10 mouse cellular contexts compared by ENCODE assay signal in genomic region chr13:40977609-40978008, GRCm38 (mm10). TPM values are rescaled to one million over a fixed set of nuclear protein-coding genes. Genes with fewer than 3 reads are reported as not detected.
DNase-seq lines count a peak whose midpoint lies in the region; ATAC-seq and TF ChIP-seq lines count a peak whose summit lies in the region.
"Had no signal": no experiment of that assay in that cellular context is flagged by ENCODE, and none has a peak within 500 bp of the region (broad histone marks: within the 10 kb centered on the region; RNA-seq: fewer than 3 reads in every experiment).

No protein-coding gene starts in this region.

- intact Hi-C loops in left cerebral cortex, postnatal 4 days (cut with DNase I) = no loop called here

- peak; percentile 47 for TF ChIP-seq RAD21 in CH12.LX (IDR thresholded peaks at IDR 0.05; ENCODE audit: low read depth, low read length)

- peak; percentile 40 for DNase-seq in hindbrain, postnatal 0 days (ENCODE audit: low spot score)
- peak; percentile 71 for DNase-seq in CH12.LX (ENCODE audit: extremely low read depth)
- peak; percentile 71 for DNase-seq in adrenal gland, postnatal 10 days
- peak; percentile 60 for DNase-seq in gastrocnemius, postnatal 10 days
- peak; percentile 42 for DNase-seq in left cerebral cortex, postnatal 4 days
- DNase-seq in yolk sac, embryonic 10.5 days (ENCODE audit: low spot score) = peak; percentile 29

- in situ Hi-C loops in CH12.LX (cut with MboI; ENCODE audit: low pct_ligation_motif_present, low pct_unique_long_range_greater_than_20kb, low sequenced_read_pairs) = loop anchor here (10.0 kb wide), 1 partner anchor 133 kb away; no protein-coding TSS in a partner anchor

- no peak for TF ChIP-seq POLR2A in CH12.LX (IDR thresholded peaks at IDR 0.05; ENCODE audit: low read depth, low read length)
- no peak for TF ChIP-seq POLR2A in olfactory bulb, adult 2 months (IDR thresholded peaks at IDR 0.05; ENCODE audit: insufficient read depth, low read depth, low read length)

- H3K4me1 ChIP-seq in hindbrain, postnatal 0 days (ENCODE audit: insufficient read depth, low read length) = no peaks in the 10 kb centered on the region
- H3K4me1 ChIP-seq in hindbrain, embryonic 12.5 days = no peaks in the 10 kb centered on the region
- H3K4me1 ChIP-seq in CH12.LX (ENCODE audit: control insufficient read depth in 1 of 2, insufficient read depth in 2 of 2) = peaks cover 0 to 10% of the 10 kb centered on the region in 2 experiments; a peak in 2 of 4 replicates
- no peaks in the 10 kb centered on the region for H3K4me1 ChIP-seq in olfactory bulb, adult 2 months (ENCODE audit: control insufficient read depth, insufficient read depth, low read length)
- H3K4me1 ChIP-seq: limb, embryonic 12.5 days; stomach, embryonic 15.5 days had no signal

- dilution Hi-C loops in CH12.LX (cut with MboI; ENCODE audit: extremely low pct_ligation_motif_present, extremely low pct_unique_long_range_greater_than_20kb, low sequenced_read_pairs) = no loop called here

- peak; percentile 67 for TF ChIP-seq CTCF in hindbrain, postnatal 0 days (IDR thresholded peaks at IDR 0.05; ENCODE audit: low read depth)
- peak; percentile 73 to 82 for TF ChIP-seq CTCF in CH12.LX (conservative IDR thresholded peaks at IDR 0.05 in 1 of 2, IDR thresholded peaks at IDR 0.05 in 1 of 2; ENCODE audit: low read depth in 2 of 2, low read length in 2 of 2)
- TF ChIP-seq CTCF in olfactory bulb, adult 2 months (IDR thresholded peaks at IDR 0.05; ENCODE audit: insufficient read depth, low read depth, low read length) = 0 out of 2 replicates have a peak, but pooled peaks have one; percentile 25

- no peak for ATAC-seq in hindbrain, postnatal 0 days
- no peak for ATAC-seq in hindbrain, embryonic 12.5 days (ENCODE audit: low FRiP score)

- no peak overlapping the region for H3K4me3 ChIP-seq in hindbrain, postnatal 0 days (ENCODE audit: low read length)
- no peak overlapping the region for H3K4me3 ChIP-seq in hindbrain, embryonic 12.5 days
- no peak overlapping the region for H3K4me3 ChIP-seq in CH12.LX (replicated peaks in 1 of 3; ENCODE audit: low read depth in 2 of 3, low read length in 2 of 3, poor library complexity in 1 of 3)
- no peak overlapping the region for H3K4me3 ChIP-seq in olfactory bulb, adult 2 months (ENCODE audit: insufficient read depth, low read depth, low read length)
- H3K4me3 ChIP-seq: limb, embryonic 12.5 days; stomach, embryonic 15.5 days had no signal

- no peak for TF ChIP-seq EP300 in CH12.LX (IDR thresholded peaks at IDR 0.05; ENCODE audit: low read length)

- no peaks in the 10 kb centered on the region for H3K27me3 ChIP-seq in hindbrain, postnatal 0 days (ENCODE audit: insufficient read depth, low read length)
- H3K27me3 ChIP-seq in hindbrain, embryonic 12.5 days = no peaks in the 10 kb centered on the region
- H3K27me3 ChIP-seq in CH12.LX (replicated peaks) = no peaks in the 10 kb centered on the region
- H3K27me3 ChIP-seq: limb, embryonic 12.5 days; stomach, embryonic 15.5 days had no signal

- no peaks in the 10 kb centered on the region for H3K79me2 ChIP-seq in CH12.LX (replicated peaks; ENCODE audit: control insufficient read depth, extremely low read depth, insufficient read depth, poor library complexity, severe bottlenecking)

- H3K36me3 ChIP-seq in hindbrain, postnatal 0 days (ENCODE audit: insufficient read depth, low read length) = no peaks in the 10 kb centered on the region
- H3K36me3 ChIP-seq in hindbrain, embryonic 12.5 days = no peaks in the 10 kb centered on the region
- H3K36me3 ChIP-seq in CH12.LX (replicated peaks in 1 of 2; ENCODE audit: control insufficient read depth in 1 of 2, insufficient read depth in 1 of 2, low read length in 1 of 2) = no peaks in the 10 kb centered on the region
- H3K36me3 ChIP-seq: limb, embryonic 12.5 days; stomach, embryonic 15.5 days had no signal

- H3K9me3 ChIP-seq in hindbrain, postnatal 0 days (ENCODE audit: low read length) = no peaks in the 10 kb centered on the region
- H3K9me3 ChIP-seq in hindbrain, embryonic 12.5 days (replicated peaks) = no peaks in the 10 kb centered on the region
- H3K9me3 ChIP-seq in CH12.LX (replicated peaks; ENCODE audit: low read length) = no peaks in the 10 kb centered on the region
- H3K9me3 ChIP-seq: limb, embryonic 12.5 days; stomach, embryonic 15.5 days had no signal

- 15% methylated on average over 7 of the region's 7 CpGs for WGBS in hindbrain, postnatal 0 days
- WGBS in hindbrain, embryonic 12.5 days = 12% methylated on average over 7 of the region's 7 CpGs
- 27% methylated on average over 7 of the region's 7 CpGs for WGBS in olfactory bulb, adult 2 months

- no peak overlapping the region for H3K9ac ChIP-seq in hindbrain, postnatal 0 days (replicated peaks; ENCODE audit: low read length)
- H3K9ac ChIP-seq in hindbrain, embryonic 12.5 days = no peak overlapping the region
- no peak overlapping the region for H3K9ac ChIP-seq in CH12.LX (ENCODE audit: insufficient read depth, low read depth)
- H3K9ac ChIP-seq: limb, embryonic 12.5 days; stomach, embryonic 15.5 days had no signal

- H3K4me2 ChIP-seq in hindbrain, postnatal 0 days (ENCODE audit: low read depth, low read length) = no peak overlapping the region
- H3K4me2 ChIP-seq in hindbrain, embryonic 12.5 days (replicated peaks) = no peak overlapping the region
- no peak overlapping the region for H3K4me2 ChIP-seq in CH12.LX (ENCODE audit: insufficient read depth, low read depth, poor library complexity, severe bottlenecking)
- H3K4me2 ChIP-seq: limb, embryonic 12.5 days; stomach, embryonic 15.5 days had no signal

- no peak overlapping the region for H3K27ac ChIP-seq in hindbrain, postnatal 0 days
- H3K27ac ChIP-seq in hindbrain, embryonic 12.5 days = no peak overlapping the region
- no peak overlapping the region for H3K27ac ChIP-seq in CH12.LX (ENCODE audit: insufficient read depth, low read depth)
- no peak overlapping the region for H3K27ac ChIP-seq in olfactory bulb, adult 2 months (ENCODE audit: insufficient read depth, low read depth, low read length)
- H3K27ac ChIP-seq: limb, embryonic 12.5 days had no signal

TF ChIP-seq in CH12.LX, 34 proteins besides CTCF, POLR2A, EP300 and RAD21:
- TF ChIP-seq MYC (IDR thresholded peaks at IDR 0.05; ENCODE audit: low read depth, low read length) = no peak
- peak; percentile 76 for TF ChIP-seq SMC3 (IDR thresholded peaks at IDR 0.05; ENCODE audit: low read depth, low read length)
- TF ChIP-seq ZMIZ1 (IDR thresholded peaks at IDR 0.05; ENCODE audit: low read depth, low read length) = no peak

RNA-seq across cellular contexts. Expression of gene Pak1ip1, which starts 23.2 kb away (rescaled TPM):
- total RNA-seq in hindbrain, postnatal 0 days (2014; rRNA removed) = 34.2 and 42.2 TPM in 2 replicates
- polyA plus RNA-seq in hindbrain, postnatal 0 days (2015; fragmentation: Nextera tagmentation; extraction: Ambion mirVana) = 45.8 and 50.6 TPM in 2 replicates
- 67.9 and 73.9 TPM in 2 replicates for polyA plus RNA-seq in hindbrain, embryonic 12.5 days (2016; fragmentation: Nextera tagmentation; extraction: Ambion mirVana)
- total RNA-seq in CH12.LX (2012; rRNA removed) = 54.8 and 55.1 TPM in 2 replicates
- total RNA-seq in CH12.LX (2014; rRNA removed) = 81.9 and 88.6 TPM in 2 replicates
- 65.4 and 66.1 TPM in 2 replicates for polyA plus RNA-seq in CH12.LX (2012; ENCODE audit: insufficient read length, low read depth)
- total RNA-seq in adrenal gland, postnatal 10 days (2021) = 10 to 100 TPM; 48.0 to 55.5 TPM
- 10 to 100 TPM; 28.7 to 29.0 TPM for total RNA-seq in gastrocnemius, postnatal 10 days (2021)
- total RNA-seq in left cerebral cortex, postnatal 4 days (2021) = 10 to 100 TPM; 29.8 to 33.7 TPM
- not detected in 2 replicates for polyA plus RNA-seq in olfactory bulb, adult 2 months (2012; ENCODE audit: insufficient read depth, insufficient read length, low replicate concordance, missing spikeins)

RNA-seq across cellular contexts. Expression of gene Tmem14c, which starts 38.5 kb away (rescaled TPM):
- 45.5 and 63.2 TPM in 2 replicates for total RNA-seq in hindbrain, postnatal 0 days (2014; rRNA removed)
- polyA plus RNA-seq in hindbrain, postnatal 0 days (2015; fragmentation: Nextera tagmentation; extraction: Ambion mirVana) = 140 and 141 TPM in 2 replicates
- polyA plus RNA-seq in hindbrain, embryonic 12.5 days (2016; fragmentation: Nextera tagmentation; extraction: Ambion mirVana) = 139 and 148 TPM in 2 replicates
- total RNA-seq in CH12.LX (2012; rRNA removed) = 140 and 182 TPM in 2 replicates
- 168 and 183 TPM in 2 replicates for total RNA-seq in CH12.LX (2014; rRNA removed)
- 178 and 183 TPM in 2 replicates for polyA plus RNA-seq in CH12.LX (2012; ENCODE audit: insufficient read length, low read depth)
- 100 to 1,000 TPM; 310 to 344 TPM for total RNA-seq in adrenal gland, postnatal 10 days (2021)
- total RNA-seq in gastrocnemius, postnatal 10 days (2021) = 10 to 100 TPM; 65.9 to 79.8 TPM
- 10 to 100 TPM; 56.1 to 57.2 TPM for total RNA-seq in left cerebral cortex, postnatal 4 days (2021)
- not detected in 2 replicates for polyA plus RNA-seq in olfactory bulb, adult 2 months (2012; ENCODE audit: insufficient read depth, insufficient read length, low replicate concordance, missing spikeins)

Comparison
In these comparisons a context has a peak if more than half of its experiments do, and no peak if none do; other contexts are left out.
1. CTCF ChIP-seq: peak in every context shown above with its lines; median percentile 78 in CH12.LX; 67 in hindbrain, postnatal 0 days; 25 in olfactory bulb, adult 2 months.